Mouse (Mus musculus) cerebellum, adult 9-10 months (tissue): Measurements from ENCODE around the gene Nr3c2.

Source experiments
- DNase-seq: peaks from one replicate; pipeline ENCODE4 v3.0.0; 2022

Nr3c2 gene

DNA sequence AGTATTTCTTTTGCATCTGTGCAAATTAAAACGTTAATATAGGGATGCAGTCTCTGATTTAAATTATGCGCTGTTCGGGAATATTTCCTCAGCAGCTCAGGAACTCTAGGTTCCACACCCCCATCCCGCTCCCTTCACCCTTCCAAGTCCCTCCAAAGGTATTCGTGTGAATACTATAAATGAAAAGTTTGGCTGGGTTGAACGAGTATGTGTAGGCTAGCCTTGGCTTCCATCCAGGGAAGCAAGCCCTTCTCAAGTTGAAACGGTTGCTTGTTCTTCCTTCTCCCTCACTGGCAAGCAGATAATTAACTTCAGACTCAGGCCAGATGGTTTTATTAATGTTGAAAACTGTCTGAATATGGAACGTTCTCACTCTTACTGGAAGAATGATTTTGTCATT lies 186.8 kb downstream of the Nr3c2 start:
- no peak for DNase-seq

DNA sequence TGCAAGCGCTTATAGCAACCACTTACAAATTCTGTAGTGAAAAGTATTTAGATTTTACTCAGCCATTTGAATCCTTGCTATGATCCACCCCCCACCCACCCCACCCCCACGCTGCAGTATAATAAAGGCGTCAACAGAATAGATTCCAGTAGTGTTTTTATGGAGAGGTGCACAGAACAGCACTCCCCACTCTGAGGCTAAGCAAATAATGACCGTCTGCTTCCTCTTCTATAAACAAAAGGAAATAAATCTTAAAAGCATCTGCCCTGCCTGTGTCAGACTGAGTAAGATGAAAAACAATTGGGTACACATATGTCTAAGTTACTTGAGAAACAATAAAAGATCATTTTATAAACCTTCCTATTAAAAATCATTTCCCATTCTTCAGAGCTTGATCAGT lies 197.5 kb downstream of the Nr3c2 start:
- no peak for DNase-seq

DNA sequence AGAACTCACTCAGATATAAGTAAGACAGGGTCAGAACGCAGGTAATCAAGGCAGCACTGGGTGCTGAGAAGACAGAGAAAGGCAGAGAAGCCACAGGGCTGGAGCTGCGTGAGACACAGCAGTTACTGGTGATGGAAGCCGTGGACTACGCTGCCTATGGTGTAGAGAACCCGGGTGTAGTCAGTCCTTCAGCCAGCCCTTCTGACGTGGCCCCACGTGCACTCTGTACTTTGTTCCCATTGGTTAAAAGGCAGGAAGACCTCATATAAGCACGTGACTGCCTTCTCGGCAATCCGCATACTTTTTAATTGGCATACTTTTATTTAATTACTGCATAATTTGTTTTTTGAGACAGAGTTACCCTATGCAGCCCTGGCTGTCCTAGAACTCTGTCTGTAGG lies 198.9 kb downstream of the Nr3c2 start:
- no peak for DNase-seq

DNA sequence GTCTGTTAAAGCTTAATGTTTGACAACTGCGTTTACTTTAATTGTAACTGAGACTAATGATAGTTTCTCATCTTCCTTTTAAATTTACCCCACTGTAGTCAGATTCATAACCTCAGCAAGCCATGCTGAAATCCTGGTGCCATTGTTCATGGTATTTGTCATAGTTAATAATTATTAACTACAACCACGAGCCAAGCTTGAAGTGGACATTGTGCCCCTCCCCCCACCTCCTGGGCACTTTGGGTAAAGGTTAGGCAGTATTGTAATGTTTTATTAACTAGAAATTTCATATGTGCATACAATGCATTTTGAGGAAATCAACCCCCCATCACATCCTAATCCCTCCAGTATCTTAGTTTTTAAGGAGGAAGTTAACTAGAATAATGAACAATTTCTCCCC lies 201.1 kb downstream of the Nr3c2 start:
- no peak for DNase-seq

DNA sequence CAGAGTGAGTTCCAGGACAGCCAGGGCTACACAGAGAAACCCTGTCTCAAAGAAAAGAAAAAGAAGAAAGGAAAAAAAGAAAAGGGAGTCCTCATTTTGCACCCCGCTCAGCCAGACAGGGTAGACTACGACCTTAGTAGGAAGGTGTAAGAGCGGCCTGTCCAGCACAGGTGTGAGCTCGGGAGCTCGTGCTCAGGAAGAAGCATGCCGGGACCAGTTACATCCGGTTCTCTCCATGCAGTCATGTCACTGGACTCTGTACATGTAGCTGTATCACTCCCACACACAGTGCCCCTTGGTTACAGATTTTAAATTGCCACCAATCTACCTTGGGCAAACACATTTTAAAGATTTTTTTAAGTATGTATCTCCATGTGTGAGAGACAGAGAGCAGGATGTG lies 203.6 kb downstream of the Nr3c2 start:
- DNase-seq, result no peak

DNA sequence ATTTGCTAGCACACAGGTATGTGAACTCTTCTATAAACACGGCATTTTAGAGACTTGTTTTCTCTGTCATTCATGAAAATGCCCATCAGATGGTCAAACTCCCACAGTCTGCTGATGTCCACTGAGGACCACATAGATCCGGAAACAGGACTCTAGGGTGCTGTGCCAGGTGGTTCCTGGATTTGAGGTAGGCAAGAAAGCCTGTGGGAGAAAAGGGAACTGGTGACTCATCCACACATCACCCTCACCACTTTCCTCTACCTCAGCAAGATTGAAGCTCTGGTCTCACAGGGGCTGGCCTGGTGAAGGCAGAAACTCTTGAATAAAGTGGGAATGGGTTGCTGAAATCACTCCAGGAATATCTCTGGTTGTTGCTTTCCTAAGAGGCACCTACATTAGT lies 213.5 kb downstream of the Nr3c2 start:
- DNase-seq, result no peak

DNA sequence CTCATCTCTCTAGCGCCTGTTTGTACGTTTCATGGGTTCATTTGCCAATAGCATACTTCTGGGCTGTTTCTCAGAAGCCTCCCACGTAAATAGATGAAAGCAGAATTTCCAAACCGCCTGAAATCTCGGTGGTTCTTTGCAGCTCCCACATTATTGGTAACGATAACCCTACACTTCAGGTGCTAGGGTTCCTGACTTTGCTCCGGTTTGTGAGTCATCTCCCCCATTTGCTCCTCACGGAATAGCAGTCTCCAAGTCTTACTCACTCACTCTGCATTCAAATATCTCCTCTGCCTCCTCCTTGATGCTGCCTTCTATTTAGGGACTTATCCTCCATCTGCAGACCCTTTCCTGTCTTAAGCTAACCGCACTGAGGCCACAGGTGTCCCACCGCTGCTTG lies 215.5 kb downstream of the Nr3c2 start:
- DNase-seq, result no peak

DNA sequence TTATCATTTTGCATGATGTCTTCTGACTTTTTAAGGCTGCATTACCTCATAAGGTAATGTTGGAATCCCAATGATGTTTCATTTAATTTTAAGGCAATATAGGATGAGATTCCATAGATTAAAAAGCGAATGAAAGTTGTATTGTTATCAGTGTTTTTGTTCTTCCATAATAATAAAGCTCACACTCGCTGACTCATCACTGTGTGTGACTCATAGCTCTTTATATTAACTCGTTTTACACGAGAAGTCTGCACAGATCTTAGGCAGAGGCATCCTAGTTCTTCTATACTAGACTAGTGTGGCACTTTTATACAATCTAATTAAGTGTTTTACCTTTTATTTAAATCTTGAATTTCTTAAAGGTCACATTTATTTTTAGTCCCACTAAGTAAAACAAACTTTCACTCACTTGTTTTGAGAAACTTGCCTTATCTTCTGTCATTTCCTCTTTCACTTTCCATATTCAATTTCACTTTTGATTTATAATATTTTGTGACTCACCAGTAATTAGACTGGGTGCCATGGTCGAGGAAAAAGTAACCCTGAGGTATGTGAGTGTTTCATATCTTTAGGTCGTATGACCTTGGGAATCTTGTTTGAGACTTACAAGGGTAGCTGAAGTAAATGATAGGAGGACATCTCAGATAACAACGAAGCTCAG lies 217.3 kb downstream of the Nr3c2 start:
- no peak for DNase-seq

DNA sequence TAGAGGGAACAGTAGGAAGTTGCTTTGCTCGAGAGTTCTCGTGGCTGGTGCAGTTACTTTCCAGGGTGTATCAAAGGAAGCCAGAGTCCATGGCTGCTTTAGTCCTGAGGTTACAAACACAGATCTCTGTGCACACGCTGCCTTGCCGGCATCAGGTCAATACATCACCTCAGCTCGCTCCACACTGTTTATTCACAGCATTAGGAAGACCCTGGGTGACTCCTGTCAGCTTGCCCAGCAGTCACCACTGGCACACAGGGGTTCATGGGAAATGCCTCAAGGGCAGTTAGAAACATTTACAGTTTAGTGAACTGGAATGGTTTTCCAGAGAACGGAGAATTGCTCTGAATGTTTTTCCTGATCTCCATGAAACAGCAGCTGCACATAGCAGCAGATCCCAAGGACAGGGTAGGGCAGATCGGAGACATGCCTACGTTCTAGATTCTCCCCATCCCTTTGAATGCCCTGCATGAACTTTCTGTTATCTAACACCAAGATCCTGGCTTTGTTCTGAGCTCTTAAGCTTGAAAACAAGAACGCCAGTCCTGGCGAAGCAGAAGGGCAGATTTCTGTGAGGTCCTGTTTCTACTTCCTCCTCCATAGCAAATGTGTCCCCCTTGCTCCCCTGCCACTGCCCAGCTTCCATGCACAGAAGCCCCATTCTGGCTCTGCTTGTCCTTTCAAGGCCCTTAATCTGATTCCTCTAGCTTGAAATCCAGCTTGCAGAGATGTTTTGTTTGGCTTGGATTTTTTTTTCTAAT lies 221.7 kb downstream of the Nr3c2 start:
- DNase-seq, result peak; percentile 9

DNA sequence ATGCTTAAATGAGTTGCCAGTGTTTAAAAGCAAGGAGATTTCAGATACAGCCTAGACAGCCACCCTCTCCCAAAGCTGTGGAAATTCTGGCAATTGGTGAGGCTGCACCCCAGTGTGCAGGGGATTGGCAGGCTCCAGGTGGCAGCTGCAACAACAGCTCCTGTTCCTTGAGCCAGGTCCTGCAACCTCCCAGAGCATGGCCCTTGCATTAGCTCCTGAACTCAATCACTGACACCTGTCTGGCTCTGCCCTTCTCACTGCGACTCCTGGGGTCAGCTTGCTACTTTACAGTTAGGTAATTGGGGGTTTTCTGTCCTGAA lies 222.3 kb downstream of the Nr3c2 start:
- peak; percentile 34 for DNase-seq

DNA sequence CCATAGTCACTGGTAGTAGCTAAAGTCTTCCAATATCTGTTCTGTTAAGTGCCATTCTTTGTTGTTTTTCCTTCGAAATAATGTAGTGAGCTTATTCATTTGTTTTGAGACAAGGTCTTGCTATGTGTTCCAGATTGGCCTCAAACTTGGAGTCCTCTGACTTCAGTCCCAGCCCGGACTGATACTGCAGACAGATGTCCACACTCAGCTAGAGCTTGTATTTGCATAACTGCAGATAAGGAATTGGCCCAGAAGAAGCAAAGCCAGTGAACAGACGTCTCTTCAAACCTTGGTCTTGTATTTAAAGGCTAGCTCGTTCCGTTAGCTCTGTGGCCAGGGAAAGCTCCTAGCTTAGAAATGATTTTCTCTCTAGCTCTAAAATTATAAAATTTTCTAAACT lies 223.1 kb downstream of the Nr3c2 start:
- DNase-seq, result no peak

DNA sequence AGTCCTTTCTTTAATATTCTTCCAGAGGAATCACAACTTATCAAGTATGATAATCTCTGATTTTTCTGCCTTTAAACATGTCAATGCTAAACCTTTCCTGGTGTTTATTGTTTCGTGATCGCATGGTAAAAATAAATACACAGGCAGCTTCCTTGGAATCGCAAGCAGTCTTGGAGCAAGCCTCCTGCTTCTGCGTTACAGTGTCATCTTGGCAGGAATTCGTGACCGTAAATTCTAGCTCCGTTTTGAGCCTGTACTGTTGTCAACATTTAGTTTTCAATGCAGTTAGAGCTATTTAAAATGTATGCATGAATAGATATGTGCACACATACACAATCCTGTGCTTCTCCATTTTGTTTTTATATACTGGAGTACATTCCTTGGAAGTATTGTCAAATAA lies 226.5 kb downstream of the Nr3c2 start:
- no peak for DNase-seq

DNA sequence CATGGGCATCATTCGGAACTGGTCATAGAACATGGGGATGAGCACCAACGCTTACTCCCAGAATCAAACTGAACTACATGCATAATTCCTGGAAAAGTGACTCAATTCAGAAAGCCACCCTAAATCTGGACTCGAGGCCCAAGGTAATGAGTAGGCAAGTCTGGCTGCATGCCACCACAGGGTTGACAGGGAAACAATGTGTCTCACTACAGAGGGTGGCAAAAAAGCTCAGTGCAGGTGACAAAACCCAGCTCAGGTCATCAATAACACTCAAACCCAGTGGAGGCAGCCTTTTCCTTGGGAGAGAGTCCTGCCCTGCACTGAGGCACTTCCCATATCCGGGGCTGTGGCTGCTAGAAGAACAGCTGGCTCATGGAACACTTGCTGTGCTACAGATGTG lies 228.8 kb downstream of the Nr3c2 start:
- DNase-seq, result no peak

DNA sequence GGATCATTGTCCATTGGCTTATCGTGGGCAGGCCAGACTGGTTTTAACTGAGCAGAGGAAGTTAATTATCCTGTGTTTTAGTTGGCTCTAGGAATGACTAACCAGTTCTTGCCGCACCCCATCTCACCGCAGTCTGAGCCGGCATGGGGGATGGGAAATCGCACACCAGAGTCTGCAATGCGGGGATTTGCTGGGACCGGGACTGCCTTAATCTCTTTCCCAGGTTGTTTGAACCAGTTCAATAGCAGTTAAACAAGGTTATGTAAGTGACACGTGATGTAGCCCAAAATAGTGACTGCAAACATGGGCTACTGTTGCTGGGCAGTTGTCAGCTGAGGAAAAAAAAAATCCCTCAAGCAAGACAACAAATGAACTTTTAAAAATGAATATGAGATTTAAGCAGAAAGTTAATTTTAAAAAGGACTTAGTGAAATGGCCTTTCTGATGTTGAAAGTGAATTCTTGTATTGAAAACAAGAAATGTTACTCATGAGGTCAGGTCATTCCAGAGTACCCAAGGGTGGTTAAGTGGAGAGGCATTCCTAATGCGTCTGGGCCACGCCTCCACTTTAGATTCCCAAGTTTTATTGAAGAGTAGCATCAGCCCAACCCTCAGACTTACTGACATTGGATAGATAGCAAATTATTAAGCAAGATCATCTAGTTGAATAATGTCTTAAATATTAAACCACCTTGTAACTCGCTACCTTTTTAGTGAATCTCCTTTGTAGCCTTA lies 233.8 kb downstream of the Nr3c2 start:
- DNase-seq, result peak; percentile 40

DNA sequence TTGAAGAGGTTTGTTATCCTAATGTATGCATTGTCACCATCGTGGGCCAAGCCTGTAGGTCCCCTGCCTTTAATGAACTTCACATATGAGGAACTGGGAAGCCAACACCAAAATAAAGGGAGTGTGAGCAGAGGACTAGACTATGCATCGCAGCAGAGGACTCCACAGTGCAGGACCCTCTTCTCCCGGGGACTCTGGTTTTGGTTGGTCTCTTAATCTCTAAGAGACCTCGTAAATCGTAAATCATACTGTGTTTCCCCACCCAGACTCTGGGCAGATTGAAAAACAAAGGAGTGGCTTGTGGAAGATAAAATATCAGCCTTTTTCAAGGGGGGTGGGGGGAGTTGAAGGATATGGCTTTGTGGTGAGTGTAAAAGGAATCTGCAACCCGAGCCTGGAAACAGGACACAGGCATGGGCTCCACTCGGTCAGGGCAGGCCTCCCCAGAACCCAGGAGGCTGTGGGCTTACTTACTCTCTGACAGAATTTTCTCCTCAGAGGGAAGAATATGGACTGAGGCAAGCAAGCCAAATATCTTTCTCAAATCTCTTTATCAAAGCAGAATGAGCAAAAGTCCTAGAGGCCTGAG lies 234.6 kb downstream of the Nr3c2 start:
- DNase-seq, result no peak

DNA sequence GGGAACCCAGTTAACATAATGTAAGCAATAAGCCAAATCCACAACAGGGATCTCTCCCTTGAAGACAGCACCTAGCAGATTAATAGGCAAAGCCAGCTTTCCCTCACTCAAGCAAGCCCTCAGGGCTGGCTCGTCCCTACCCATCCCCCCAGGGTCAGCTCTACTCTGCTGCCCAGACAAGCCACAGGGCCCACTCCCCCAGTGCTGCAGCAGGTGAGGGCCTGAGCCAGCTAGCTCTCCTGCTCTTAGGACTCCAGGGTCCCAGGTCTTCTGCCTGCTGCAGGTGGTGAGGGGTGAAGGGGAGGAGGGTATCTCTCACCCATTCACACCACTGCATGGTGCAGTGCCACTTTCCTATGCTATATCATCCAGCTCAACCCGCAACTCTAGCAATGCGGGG lies 246.0 kb downstream of the Nr3c2 start:
- no peak for DNase-seq

DNA sequence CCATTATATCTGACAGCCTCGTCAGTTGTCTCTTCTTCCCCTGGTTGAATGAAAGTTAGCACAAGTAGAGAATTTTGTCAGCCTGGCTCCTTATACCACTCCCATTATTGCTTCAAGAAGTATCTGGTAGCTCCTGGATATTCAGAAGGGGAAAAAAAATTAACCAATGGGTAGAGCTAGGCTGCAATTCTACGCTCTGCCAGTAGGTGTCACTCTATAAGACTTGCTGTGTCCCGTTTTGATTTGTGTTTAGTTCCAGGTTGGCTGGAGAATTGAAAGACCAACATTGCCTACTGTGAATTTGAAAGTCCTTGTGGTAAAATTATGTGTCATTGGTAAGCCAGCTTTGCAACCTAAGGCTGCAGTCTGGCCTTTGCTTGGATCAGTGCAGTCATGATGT lies 255.3 kb downstream of the Nr3c2 start:
- DNase-seq, result peak; percentile 16

DNA sequence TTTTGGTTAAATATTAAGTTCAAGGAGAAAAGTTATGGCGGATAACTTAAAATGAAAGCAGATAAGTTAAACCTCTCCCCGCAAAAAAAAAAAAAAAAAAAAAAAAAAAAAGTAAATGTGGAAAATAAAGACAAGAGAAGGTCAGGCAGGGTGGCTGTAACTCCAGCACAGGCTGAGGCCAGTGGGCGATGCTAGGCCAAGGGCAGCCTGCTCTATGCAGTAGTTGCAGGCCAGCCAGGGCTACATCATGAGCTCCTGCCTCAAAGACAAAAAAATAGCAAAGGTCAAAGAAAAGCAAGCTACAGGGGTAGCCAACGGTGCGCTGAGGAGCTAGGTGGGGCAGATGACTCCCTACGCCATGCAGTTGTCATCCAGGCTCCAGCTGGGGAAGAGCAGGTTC lies 270.1 kb downstream of the Nr3c2 start:
- no peak for DNase-seq

DNA sequence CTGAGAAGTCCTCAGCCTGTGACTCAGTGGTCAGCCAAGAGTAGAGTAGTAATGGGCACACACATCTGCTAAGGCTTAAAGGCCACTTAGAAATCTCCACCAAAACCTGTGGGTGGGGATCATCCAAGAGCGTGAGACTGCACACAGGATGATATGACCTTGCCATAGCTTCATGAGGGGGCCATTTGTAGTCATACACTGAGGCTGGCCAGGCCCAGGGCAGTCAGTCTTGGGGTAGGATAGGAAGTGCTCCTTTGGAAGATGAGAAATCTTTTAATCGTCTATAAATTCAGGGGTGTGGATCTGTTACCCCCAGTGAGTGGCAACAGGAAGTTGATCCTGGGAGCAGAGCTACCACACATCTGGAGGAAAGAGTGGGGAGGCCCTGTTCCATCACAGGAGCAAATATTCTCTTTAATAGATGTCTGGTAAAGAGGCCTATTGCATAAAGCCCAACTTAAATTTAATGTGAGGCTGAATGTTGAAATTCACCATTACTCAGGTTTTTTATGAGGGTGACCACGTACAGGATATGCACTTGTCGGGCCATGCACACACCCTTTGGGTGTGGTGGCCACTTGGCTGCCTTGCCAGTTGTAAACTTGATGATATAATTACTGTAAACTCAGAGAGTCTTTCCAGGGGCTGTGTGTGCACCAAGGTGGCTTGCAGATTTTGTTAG lies 270.7 kb downstream of the Nr3c2 start:
- no peak for DNase-seq

DNA sequence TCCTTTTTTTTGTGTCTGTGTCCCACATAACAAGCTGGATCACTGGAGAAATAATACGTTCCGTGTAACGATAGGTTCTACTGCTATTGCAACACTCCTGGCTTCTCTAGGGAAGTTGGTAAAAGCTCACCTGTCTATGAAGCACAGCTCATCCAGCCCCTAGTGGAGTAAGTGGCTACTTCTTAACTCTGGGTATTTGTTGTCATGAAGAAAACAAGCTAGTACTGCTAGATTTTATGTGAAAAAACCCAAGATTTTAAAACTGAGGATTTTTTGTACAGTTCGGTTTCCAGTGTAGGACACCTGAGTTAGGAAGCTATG lies 271.2 kb downstream of the Nr3c2 start:
- DNase-seq, result no peak

DNA sequence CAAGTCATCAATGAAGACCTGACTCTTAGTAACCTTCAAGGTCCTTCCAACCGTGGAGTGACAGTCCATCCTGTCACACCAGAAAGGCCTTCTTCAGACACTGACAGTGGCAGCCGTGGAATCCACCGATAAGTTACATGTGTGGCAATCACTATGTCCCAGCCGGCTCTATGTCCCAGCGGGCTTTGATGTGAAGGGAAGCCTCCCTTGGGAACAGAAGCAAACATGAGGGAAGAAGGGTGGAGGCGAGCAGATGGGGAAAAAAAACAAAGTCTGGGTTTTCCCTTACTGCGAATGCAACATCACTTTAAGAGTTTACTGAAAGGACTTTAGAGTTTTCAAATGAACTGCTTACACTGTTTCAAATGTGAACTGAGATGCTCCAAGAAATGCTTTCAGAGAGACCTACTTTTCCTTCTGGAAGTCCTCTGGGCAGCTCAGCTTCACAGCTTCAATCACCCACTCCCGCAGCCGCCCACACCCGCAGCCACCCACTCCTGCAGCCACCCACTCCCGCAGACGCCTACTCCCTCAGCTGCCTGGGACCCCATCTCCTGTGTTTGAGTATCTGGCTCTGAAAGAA lies 273.9 kb downstream of the Nr3c2 start:
- no peak for DNase-seq

DNA sequence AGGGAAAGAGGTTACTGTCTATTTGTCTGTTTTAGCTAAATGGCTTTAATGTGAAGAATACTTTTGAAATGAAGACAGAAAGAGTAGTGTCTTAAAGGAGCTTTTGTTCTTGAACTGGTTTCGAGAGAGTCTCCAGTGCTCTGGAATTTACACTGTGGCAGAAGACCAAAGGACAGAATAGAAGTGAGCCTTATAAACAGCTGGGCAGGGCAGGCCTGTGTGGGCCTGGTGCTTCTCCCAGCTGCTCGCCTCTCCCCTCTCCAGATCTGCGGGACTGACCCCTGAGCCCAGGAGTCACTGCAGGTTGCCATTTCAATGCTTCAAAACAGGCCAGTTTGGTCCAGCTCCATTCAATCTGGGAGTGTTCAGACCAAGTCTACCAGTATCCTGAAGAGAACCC lies 274.5 kb downstream of the Nr3c2 start:
- no peak for DNase-seq

DNA sequence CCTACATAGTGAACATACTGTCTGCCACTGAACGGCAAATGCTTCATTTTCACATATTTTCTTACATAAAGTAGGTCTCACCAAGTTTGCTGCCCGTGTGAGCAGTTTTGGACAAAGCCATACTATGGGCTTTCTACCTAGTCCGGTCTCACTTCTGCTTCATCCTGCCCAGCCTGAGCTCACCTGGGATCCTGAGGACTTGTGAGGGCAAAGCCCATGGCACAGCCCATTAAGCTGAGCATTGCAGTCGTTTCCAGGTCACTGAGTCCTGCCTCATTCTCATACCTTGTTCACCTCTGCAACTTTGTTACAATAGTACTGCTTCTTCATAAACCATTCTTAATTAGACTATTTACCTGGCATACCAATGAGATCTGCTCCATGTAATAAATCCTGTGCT lies 276.2 kb downstream of the Nr3c2 start:
- no peak for DNase-seq
